ENCODE assay signal across 19 mouse cellular contexts in genomic region chr15:3245036-3245435, GRCm38 (mm10). TPM values are rescaled to one million over a fixed set of nuclear protein-coding genes. Genes with fewer than 3 reads are reported as not detected.
"Had no signal": no experiment of that assay in that cellular context is flagged by ENCODE, and none has a peak within 500 bp of the region (broad histone marks: within the 10 kb centered on the region; RNA-seq: fewer than 3 reads in every experiment).

No protein-coding gene starts in this region.

RNA-seq across cellular contexts. Expression of gene Ccdc152, which starts 58.3 kb away (rescaled TPM):
- total RNA-seq: forebrain, postnatal 0 days; gastrocnemius, adult 18-20 months; gastrocnemius, adult 2 months; gastrocnemius, postnatal 10 days; gastrocnemius, postnatal 14 days; gastrocnemius, postnatal 25 days; gastrocnemius, postnatal 36 days; gastrocnemius, postnatal 4 days; granulocyte monocyte progenitor cell, adult 5-6 weeks; heart, adult 2 months had no signal
- polyA plus RNA-seq: embryonic facial prominence, embryonic 11.5 days; embryonic facial prominence, embryonic 12.5 days; embryonic facial prominence, embryonic 13.5 days; embryonic facial prominence, embryonic 15.5 days; erythroblast, embryonic 14.5 days; forebrain, embryonic 11.5 days; forebrain, embryonic 13.5 days; forebrain, embryonic 15.5 days; forebrain, embryonic 16.5 days had no signal
